Mouse (Mus musculus) bone marrow macrophage, adult 2 months (primary cell): ENCODE results near the gene Pyroxd1.

Source experiments
- CTCF ChIP-seq: IDR thresholded peaks from 2 replicates; pipeline ENCODE4 v1.5.1; 2012; ENCODE audit warnings: low read depth, mild to moderate bottlenecking, low read length, moderate library complexity
- POLR2A ChIP-seq: IDR thresholded peaks from 2 replicates; pipeline ENCODE4 v1.6.1; 2012; ENCODE audit warnings: mild to moderate bottlenecking, low read depth, low read length, borderline replicate concordance

DNA sequence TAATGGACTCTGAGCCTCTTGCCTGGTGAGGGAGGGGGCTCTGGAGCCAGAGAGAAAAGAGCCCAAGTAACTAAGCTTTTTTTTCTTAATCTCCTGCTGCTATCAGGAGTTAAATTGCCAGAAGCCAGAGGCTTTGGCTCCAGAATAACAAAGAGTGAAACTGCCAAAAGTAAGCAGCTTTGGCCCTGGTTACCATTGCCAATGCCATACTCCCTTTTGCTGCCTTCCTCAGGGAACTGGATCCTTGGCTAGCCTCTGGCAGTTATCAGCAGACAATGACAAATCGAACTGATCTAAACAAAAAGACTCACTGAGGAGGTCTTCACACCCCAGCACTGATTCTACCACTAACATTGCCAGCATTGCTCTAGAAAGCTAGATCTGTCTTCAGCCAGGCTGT lies 65.7 kb downstream of the Pyroxd1 start:
- TF ChIP-seq CTCF: no peak
- TF ChIP-seq POLR2A: no peak
